In genomic region chr2:173164358-173164757, GRCm38 (mm10) we compare ENCODE assay signal across 12 mouse cellular contexts. TPM values are rescaled to one million over a fixed set of nuclear protein-coding genes. Genes with fewer than 3 reads are reported as not detected.
DNase-seq lines count a peak whose midpoint lies in the region; ATAC-seq and TF ChIP-seq lines count a peak whose summit lies in the region.
"Had no signal": no experiment of that assay in that cellular context is flagged by ENCODE, and none has a peak within 500 bp of the region (broad histone marks: within the 10 kb centered on the region; RNA-seq: fewer than 3 reads in every experiment).

No protein-coding gene starts in this region.

- no peak overlapping the region for H3K27ac ChIP-seq in heart, embryonic 11.5 days (ENCODE audit: low read depth, low read length)
- no peak overlapping the region for H3K27ac ChIP-seq in neural tube, embryonic 11.5 days (ENCODE audit: low read depth, low read length)
- H3K27ac ChIP-seq in bone marrow, adult 2 months (ENCODE audit: control insufficient read depth, insufficient read depth, low read depth, low read length, poor library complexity) = no peak overlapping the region
- H3K27ac ChIP-seq: midbrain, embryonic 12.5 days had no signal

- H3K4me1 ChIP-seq in heart, embryonic 11.5 days (ENCODE audit: control insufficient read depth, insufficient read depth, low read length) = no peaks in the 10 kb centered on the region
- H3K4me1 ChIP-seq in neural tube, embryonic 11.5 days (ENCODE audit: control insufficient read depth, insufficient read depth, low read length) = peaks cover 9% of the 10 kb centered on the region
- H3K4me1 ChIP-seq in bone marrow, adult 2 months (ENCODE audit: control insufficient read depth, insufficient read depth, low read length) = no peaks in the 10 kb centered on the region
- H3K4me1 ChIP-seq: midbrain, embryonic 12.5 days had no signal

- H3K4me3 ChIP-seq in heart, embryonic 11.5 days (ENCODE audit: low read depth, low read length) = no peak overlapping the region
- H3K4me3 ChIP-seq in neural tube, embryonic 11.5 days (ENCODE audit: low read depth, low read length) = no peak overlapping the region
- no peak overlapping the region for H3K4me3 ChIP-seq in bone marrow, adult 2 months (replicated peaks; ENCODE audit: control insufficient read depth, low read depth, low read length)
- H3K4me3 ChIP-seq: midbrain, embryonic 12.5 days had no signal

- TF ChIP-seq POLR2A in bone marrow, adult 2 months (IDR thresholded peaks at IDR 0.05; ENCODE audit: borderline replicate concordance, control insufficient read depth, low read depth, low read length) = no peak

- DNase-seq in heart, postnatal 4 days = peak; percentile 40
- peak; percentile 55 for DNase-seq in neural tube, embryonic 11.5 days (ENCODE audit: low spot score)
- no peak for DNase-seq in neural tube, embryonic 10.5 days (ENCODE audit: extremely low spot score, low spot score)
- DNase-seq in naive thymus-derived CD4-positive, alpha-beta T cell, adult 2 months (ENCODE audit: low read depth) = peak; percentile 52
- DNase-seq in adrenal gland, adult 18-20 months (ENCODE audit: low spot score in 2 of 2) = no peak
- DNase-seq: gastrocnemius, postnatal 25 days had no signal

- H3K27me3 ChIP-seq in heart, embryonic 11.5 days (ENCODE audit: control insufficient read depth, insufficient read depth, low read length) = no peaks in the 10 kb centered on the region
- no peaks in the 10 kb centered on the region for H3K27me3 ChIP-seq in neural tube, embryonic 11.5 days (ENCODE audit: control insufficient read depth, insufficient read depth, low read length)

- H3K36me3 ChIP-seq in heart, embryonic 11.5 days (ENCODE audit: control insufficient read depth, insufficient read depth, low read length) = no peaks in the 10 kb centered on the region
- no peaks in the 10 kb centered on the region for H3K36me3 ChIP-seq in neural tube, embryonic 11.5 days (ENCODE audit: control insufficient read depth, insufficient read depth, low read length)
- H3K36me3 ChIP-seq: midbrain, embryonic 12.5 days had no signal

- no peak for ATAC-seq in heart, embryonic 11.5 days (replicated peaks; ENCODE audit: insufficient number of reproducible peaks, low FRiP score, low TSS enrichment)
- ATAC-seq in neural tube, embryonic 11.5 days (ENCODE audit: insufficient read depth, low FRiP score, low TSS enrichment) = no peak
- no peak for ATAC-seq in inflammation-experienced regulatory T-cells, adult 6 months
- ATAC-seq: activated CD4-positive, CD25-positive, alpha-beta regulatory T cell, adult 4 months had no signal

- H3K9me3 ChIP-seq in heart, embryonic 11.5 days (replicated peaks; ENCODE audit: control insufficient read depth, low read length) = no peaks in the 10 kb centered on the region
- no peaks in the 10 kb centered on the region for H3K9me3 ChIP-seq in neural tube, embryonic 11.5 days (ENCODE audit: control insufficient read depth, low read length)
- H3K9me3 ChIP-seq: midbrain, embryonic 12.5 days had no signal

- peak; percentile 71 for TF ChIP-seq CTCF in bone marrow, adult 2 months (IDR thresholded peaks at IDR 0.05; ENCODE audit: control insufficient read depth, insufficient read depth, low read length)

- no peak overlapping the region for H3K4me2 ChIP-seq in heart, embryonic 11.5 days
- no peak overlapping the region for H3K4me2 ChIP-seq in neural tube, embryonic 11.5 days (ENCODE audit: low read depth)
- H3K4me2 ChIP-seq: midbrain, embryonic 12.5 days had no signal

- 47% methylated on average over 2 of the region's 2 CpGs for WGBS in heart, embryonic 11.5 days (ENCODE audit: insufficient replicate concordance)
- WGBS in neural tube, embryonic 11.5 days = 59% methylated on average over 2 of the region's 2 CpGs
- WGBS in bone marrow, adult 2 months = 25% methylated on average over 2 of the region's 2 CpGs

- H3K9ac ChIP-seq in heart, embryonic 11.5 days (ENCODE audit: low read depth, low read length) = no peak overlapping the region
- no peak overlapping the region for H3K9ac ChIP-seq in neural tube, embryonic 11.5 days (ENCODE audit: low read length)
- H3K9ac ChIP-seq: midbrain, embryonic 12.5 days had no signal

RNA-seq across cellular contexts. Expression of gene Pck1, which starts 11.5 kb away (rescaled TPM):
- total RNA-seq in heart, postnatal 4 days (2021) = 1 to 10 TPM; 4.6 to 5.4 TPM
- not detected in 2 replicates for polyA plus RNA-seq in heart, embryonic 11.5 days (2014; fragmentation: Nextera tagmentation; extraction: Ambion mirVana)
- polyA plus RNA-seq in neural tube, embryonic 11.5 days (2014; fragmentation: Nextera tagmentation; extraction: Ambion mirVana) = not detected in 2 replicates
- 4.9 and 16.4 TPM in 2 replicates for polyA plus RNA-seq in bone marrow, adult 2 months (2011; ENCODE audit: insufficient read depth, insufficient read length, low replicate concordance, missing spikeins)
- not detected for polyA plus RNA-seq in inflammation-experienced regulatory T-cells, adult 6 months (2017; shearing (Covaris generic))
- 1,000 to 10,000 TPM in 1 of 2 experiments, 100 to 1,000 TPM in 1; 776 to 1,425 TPM for total RNA-seq in adrenal gland, adult 18-20 months (2021)
- total RNA-seq: common myeloid progenitor, adult 5-6 weeks had no signal
- polyA plus RNA-seq: activated CD4-positive, CD25-positive, alpha-beta regulatory T cell, adult 4 months; midbrain, embryonic 12.5 days had no signal

RNA-seq across cellular contexts. Expression of gene Ctcfl, which starts 45.0 kb away (rescaled TPM):
- total RNA-seq in heart, postnatal 4 days (2021) = under 1 TPM; 0.14 TPM
- polyA plus RNA-seq in heart, embryonic 11.5 days (2014; fragmentation: Nextera tagmentation; extraction: Ambion mirVana) = 0.39 and 0.42 TPM in 2 replicates
- 0.09 TPM in 1 of 2 replicates, not detected in the other for polyA plus RNA-seq in neural tube, embryonic 11.5 days (2014; fragmentation: Nextera tagmentation; extraction: Ambion mirVana)
- polyA plus RNA-seq in bone marrow, adult 2 months (2011; ENCODE audit: insufficient read depth, insufficient read length, low replicate concordance, missing spikeins) = not detected in 2 replicates
- polyA plus RNA-seq in inflammation-experienced regulatory T-cells, adult 6 months (2017; shearing (Covaris generic)) = not detected
- not detected for total RNA-seq in adrenal gland, adult 18-20 months (2021)
- total RNA-seq: common myeloid progenitor, adult 5-6 weeks; gastrocnemius, postnatal 25 days had no signal
- polyA plus RNA-seq: midbrain, embryonic 12.5 days had no signal

RNA-seq across cellular contexts. Expression of gene Zbp1, which starts 54.4 kb away (rescaled TPM):
- under 1 TPM in 1 of 2 experiments, not detected in 1; 0.14 TPM for total RNA-seq in heart, postnatal 4 days (2021)
- not detected in 2 replicates for polyA plus RNA-seq in heart, embryonic 11.5 days (2014; fragmentation: Nextera tagmentation; extraction: Ambion mirVana)
- polyA plus RNA-seq in neural tube, embryonic 11.5 days (2014; fragmentation: Nextera tagmentation; extraction: Ambion mirVana) = not detected in 2 replicates
- polyA plus RNA-seq in bone marrow, adult 2 months (2011; ENCODE audit: insufficient read depth, insufficient read length, low replicate concordance, missing spikeins) = 8.1 and 9.1 TPM in 2 replicates
- 100 to 1,000 TPM in 2 of 3 experiments, 10 to 100 TPM in 1; 72.5 to 144 (median 103) TPM for polyA plus RNA-seq in inflammation-experienced regulatory T-cells, adult 6 months (2017; shearing (Covaris generic))
- 1 to 10 TPM; 2.7 to 3.5 TPM for total RNA-seq in adrenal gland, adult 18-20 months (2021)

Comparison
In these comparisons a context has a peak if more than half of its experiments do, and no peak if none do; other contexts are left out.
1. DNase-seq: peak in heart, postnatal 4 days (single experiment), neural tube, embryonic 11.5 days (single experiment) and naive thymus-derived CD4-positive, alpha-beta T cell, adult 2 months (single experiment); none in neural tube, embryonic 10.5 days (single experiment) and adrenal gland, adult 18-20 months (0 of 2).